Mouse (Mus musculus) kidney, adult 11 months (tissue): Measurements from ENCODE around the gene Arl8a.
"Not testable (repeated sequence)": the region's sequence is repeated elsewhere in the genome, so short reads cannot be mapped to it uniquely, and the experiment has no call there.

Experiments used
- DNase-seq: peaks from one replicate; pipeline ENCODE4 v3.0.0; 2022

Arl8a gene

GRCm38 (mm10) chr1:135146077-135146945, at the start of gene Arl8a:
Gene Arl8a (plus strand): TSS chr1:135146824.
- DNase-seq, result peak; percentile 76

GRCm38 (mm10) chr1:135097441-135097840, 49.2 kb upstream of the Arl8a start:
- DNase-seq, result no peak

DNA sequence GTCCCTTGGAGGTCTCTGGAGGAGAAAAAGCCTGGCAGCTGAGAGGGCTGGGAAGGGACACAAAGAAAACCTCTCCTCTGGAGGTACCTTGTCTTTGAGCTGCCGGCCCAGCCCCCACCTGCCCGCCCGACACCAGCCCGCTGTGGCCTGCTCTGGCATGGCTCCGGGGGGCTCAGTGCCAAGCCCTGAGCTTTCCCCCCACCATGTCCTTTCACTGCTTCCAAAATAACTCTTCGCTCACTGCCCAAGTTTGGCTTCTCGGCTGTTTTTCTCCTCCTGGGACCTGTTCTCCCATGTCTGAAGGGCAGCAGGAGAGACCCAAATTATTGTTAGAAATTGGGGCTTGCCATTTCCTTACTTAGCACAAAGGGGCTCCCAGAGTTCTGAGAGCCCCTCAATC, 48.2 kb upstream of the Arl8a start:
- DNase-seq, result no peak

DNA sequence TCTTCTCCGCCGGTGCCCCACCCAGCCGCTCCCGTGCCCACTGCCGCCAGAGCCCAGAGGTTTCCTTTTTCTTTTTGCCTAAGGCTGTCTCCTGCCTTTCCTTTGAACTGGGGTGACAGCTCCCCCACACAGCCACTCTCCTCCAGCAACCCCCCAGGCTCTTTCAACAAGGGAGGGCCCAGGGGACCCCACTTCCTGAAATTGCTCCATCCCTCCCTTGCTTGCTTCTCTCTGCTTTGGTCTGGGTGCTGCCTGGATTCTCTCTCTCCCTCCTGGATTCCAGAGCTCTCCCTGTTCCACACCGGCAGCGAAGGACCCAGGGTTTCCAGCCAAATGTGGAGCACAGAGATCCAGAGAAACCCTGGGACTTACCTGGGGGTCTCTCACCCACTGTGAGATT, 46.2 kb upstream of the Arl8a start:
- no peak for DNase-seq

GRCm38 (mm10) chr1:135105124-135105523, 41.5 kb upstream of the Arl8a start, which contains the start of gene Lgr6:
Gene Lgr6 (minus strand): TSS chr1:135105276.
- no peak for DNase-seq

GRCm38 (mm10) chr1:135105951-135106350, 40.7 kb upstream of the Arl8a start:
- DNase-seq, result peak; percentile 25

DNA sequence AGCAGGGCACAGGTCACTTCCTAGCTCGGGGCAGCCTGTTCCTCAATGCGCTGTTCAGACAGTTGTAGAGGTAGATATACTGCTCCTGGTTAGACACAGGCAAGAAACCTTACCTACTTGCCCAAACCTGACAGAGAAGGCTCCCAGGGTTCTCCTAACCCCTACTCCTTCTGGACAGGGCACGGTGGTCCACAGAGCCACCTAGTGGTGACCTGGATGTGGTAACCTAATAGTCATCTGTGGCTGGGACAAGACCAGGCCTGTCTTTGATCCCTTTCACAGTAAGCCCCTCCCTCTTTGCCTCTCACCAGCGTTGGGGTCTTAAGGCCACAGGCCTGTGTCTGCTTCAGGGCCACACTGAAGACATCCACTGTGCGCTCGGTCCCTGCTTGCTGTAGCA, 38.0 kb upstream of the Arl8a start:
- no peak for DNase-seq

GRCm38 (mm10) chr1:135110075-135110474, 36.5 kb upstream of the Arl8a start:
- DNase-seq, result peak; percentile 27

DNA sequence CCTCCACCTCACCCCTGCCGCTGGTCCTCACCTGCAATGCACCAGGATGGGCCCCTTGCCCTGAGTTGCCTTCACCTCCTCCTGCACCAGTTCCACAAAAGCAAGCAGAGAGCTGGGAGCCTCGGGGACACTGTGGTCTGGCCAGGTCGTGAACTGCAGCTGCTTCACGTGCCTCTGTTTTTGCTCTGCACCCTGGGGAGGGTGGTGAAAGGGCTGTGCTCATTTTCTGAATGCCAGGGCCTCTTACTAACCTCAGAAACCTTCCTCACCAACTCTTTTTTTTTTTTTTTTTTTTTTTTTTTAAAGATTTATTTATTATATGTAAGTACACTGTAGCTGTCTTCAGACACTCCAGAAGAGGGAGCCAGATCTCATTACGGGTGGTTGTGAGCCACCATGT, 35.4 kb upstream of the Arl8a start:
- DNase-seq, result not testable (repeated sequence)

DNA sequence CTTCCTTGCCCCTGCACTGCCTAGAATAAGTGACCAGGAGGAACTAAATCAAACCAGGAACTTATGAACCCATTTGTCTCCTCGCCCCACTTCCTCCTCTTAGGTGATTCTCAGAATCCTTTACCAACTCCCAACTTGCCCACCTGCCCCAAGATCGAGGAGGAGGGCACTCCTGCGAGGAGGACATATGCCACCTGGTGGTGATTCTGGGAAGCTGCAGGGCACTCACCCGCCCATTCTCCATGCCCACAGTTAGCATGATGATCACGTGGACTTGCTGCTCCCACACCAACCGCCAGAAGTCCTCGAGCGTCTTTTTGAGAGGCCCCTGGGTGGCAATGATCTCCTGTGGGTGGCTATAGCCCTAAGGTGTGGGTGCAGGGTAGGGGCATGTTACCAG, 34.0 kb upstream of the Arl8a start:
- DNase-seq, result no peak

GRCm38 (mm10) chr1:135124573-135125363, 21.9 kb upstream of the Arl8a start:
- no peak for DNase-seq

DNA sequence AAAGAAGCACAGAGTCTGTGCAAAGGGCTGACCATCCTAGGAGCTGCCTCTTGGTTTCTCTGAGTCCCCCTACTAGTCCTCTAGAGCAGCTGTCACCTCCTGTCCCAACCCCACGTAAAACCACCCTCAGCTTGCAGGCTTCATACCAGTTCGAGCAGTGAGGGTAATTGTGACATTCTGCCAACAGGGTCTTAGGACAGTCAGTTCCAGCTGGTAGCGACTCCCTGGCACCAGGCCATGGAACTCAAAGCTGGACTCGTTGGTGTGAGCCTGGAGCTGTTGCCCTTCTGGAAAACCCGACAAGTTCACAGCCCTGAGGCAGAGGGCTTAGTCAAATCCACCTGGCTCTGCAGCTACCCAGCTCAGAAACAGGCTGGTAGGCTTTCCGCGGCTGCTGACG, 20.6 kb upstream of the Arl8a start:
- DNase-seq, result peak; percentile 37

GRCm38 (mm10) chr1:135126443-135127027, 20.1 kb upstream of the Arl8a start:
- DNase-seq, result no peak

DNA sequence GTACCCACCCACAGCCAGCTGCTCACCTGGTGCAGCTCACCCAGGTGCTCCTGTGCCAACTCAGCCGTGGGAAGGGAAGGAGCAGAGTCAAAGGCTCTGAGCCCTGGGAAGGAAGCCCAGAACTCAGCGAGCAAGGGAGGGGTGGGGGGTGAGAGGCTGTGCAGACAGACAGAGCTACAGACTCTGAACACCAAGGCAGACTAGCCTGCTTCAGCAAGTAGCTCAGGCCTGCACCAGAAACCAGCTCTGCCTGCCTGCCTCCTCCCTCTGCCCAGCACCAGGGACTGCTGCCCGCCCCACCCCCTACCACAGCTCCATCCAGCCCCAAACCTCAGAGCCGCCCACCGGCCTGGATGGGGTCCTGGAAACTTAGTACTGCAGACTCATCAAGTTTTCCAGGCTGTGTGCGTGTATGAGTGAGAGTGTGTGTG, 18.6 kb upstream of the Arl8a start:
- no peak for DNase-seq

DNA sequence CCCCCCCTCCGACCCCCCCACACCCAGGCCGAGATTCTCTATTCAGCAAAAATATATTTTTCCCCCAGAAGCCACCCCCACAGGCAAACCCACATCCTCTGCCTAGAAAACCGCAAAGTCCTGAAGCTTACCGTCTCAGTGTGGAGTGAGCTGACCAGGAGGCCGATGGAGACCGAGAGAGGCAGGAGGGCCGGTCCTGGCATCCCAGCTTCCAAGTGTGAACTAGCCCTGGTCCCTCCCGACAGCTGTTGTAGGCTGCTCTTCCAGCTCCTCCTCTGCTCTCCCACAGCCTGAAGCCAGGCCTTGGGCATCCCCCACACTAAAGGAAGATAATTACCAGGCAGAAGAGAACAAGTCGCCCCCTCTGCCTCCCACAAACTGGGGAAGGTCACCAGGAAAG, 17.6 kb upstream of the Arl8a start:
- no peak for DNase-seq

- no peak for DNase-seq
Measured at GRCm38 (mm10) chr1:135129543-135130183, 17.0 kb upstream of the Arl8a start.

DNA sequence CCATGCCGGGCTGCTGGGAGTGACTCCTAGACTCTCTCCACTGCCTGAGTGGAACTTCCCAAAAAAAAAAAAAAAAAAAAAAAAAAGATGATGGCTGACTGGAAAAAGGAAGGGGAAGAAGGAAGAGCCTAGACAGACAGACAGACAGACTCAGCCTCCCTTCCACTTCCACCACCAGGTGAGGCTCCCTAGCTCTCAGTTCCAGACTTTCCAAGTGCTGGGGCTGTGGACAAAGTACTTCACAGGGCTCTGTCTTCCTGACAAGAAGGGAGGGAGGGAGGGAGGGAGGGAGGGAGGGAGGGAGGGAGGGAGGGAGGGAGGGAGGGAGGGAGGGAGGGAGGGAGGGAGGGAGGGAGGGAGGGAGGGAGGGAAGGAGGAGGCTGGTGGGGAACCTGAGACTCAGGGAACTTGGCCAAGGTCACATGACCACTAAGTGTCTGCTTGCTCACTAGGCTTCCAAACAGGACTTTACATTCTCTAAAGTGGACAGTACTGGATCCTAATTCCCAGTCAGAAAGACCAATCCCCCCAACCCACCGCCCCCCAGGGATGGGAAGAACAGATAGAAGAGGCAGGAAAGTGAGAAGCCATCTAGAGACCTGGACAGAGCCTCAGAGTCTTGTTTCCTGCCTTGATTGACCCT, 16.1 kb upstream of the Arl8a start:
- DNase-seq, result no peak

DNA sequence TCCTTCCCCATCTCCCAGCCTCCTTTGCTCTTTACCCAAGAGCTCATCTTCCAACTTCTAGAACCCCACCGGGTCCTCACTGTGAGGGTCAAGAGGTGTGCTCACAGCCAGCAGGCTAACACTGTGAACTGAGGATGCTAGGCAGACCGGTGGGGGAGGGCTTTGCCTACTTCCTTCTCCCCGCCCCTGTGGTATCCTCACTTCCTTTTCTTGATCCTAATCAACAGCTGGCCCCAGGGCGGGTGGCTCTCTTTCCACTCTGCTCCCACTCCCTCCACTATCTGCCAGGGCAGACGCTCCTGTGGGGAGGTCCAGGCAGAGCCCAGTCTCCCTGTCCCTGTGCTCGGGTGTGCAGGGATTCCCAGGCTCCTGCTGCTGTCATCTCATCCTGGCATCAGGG, 15.6 kb upstream of the Arl8a start:
- no peak for DNase-seq

DNA sequence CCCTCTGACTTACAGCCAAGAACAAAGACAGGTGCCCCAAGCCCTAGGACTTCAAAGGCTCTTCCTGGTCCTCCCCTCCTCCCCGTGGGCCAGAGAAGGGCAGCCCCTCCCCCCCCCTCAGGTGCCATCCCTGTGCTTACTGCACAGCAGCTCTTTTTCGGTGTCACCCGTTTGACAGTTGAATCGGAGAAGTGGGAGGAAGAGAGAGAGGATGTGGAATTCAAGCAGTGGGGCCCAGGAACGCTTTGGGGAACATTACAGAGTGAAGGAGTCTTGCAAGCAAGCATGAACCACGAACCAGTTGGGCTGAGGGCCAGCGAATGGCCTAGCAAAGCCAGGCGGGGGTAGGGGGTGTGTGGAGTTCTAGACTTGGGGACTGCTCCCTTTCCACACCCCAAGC, 15.1 kb upstream of the Arl8a start:
- no peak for DNase-seq

DNA sequence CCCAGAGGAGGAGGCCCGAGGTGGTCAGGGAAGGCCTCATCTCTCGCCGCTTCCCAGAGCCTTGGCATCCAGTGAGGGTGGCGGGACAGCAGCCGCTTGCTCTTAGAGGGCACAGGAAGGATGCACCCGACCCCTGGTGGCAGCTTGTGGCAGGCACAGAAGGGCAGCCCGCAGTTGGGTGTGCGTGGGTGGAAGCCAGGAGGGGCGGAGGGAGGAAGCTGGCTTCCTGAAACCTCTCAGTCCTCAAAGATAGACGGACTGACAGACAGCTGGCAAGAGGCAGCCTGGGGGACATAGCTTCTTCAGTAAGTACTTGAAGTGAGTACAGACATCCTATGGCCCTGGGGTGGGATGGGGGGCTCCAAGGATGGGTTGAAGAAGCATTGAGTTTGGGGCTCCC, 14.2 kb upstream of the Arl8a start, which contains the start of gene Ptpn7:
TSS of gene Ptpn7 (plus strand) at position 228 of the 400 bp plus-strand sequence.
- peak; percentile 36 for DNase-seq

DNA sequence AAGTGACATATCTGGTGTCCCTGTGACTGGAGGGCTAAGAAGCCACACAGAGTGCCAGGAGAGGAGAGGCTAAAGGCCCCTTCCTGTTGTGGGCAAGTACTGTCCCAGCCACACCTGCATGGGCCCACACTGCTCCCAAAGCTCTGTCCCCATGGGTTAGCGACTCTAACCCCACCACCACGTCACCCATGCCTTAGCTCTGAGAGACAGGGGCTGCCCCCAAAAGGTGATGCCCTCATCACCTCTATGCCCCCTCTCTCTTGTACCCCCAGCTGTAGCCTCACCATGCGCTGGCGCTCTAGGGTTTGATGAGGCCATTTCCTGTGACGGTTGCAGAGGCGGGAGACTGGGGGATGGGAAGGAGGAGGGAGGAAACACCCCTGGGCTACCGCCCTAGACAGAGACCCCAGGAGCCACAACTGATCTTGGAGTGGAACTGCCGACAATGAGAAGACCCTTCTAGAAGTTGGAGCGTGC, 13.7 kb upstream of the Arl8a start:
- DNase-seq, result no peak
